Mouse (Mus musculus) spleen, postnatal 10 days (tissue): ENCODE measurements around the gene Grin3b.

Source experiments
- DNase-seq, 2 experiments: peaks; one replicate each; pipeline ENCODE4 v3.0.0; 2021 to 2022; ENCODE audit warnings: low spot score in 2 of 2

Gene Grin3b

DNA sequence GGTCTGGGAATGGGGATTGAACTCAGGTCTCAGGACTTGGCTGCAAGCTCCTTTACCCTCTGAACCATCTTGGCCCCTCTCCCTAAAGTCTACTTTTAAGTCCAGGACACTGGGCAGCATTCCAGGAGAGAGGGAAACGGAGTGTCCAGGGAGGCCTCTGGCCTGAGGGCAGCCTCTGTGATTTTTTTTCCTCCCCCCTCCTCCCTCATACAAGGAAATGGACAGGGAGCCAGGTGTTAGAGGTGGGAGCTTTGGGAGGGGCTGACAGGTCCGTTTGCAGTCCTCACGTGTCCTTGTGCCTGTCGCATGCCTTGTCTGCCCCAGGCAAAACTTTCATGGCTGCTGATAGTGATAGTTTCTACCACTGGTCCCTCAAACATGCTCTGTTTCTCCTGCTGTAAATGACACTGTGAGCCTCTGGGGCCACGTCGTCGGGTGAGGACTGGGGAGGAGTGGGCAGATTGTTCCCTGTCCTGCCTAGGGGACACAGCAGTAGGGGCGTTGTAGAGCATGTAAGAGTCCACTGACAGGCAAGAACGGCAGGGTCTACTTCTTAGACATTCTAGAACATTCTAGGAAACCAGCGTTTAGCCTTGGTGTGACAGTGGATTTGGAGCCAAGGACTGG lies 34.1 kb upstream of the Grin3b start:
- DNase-seq, result no peak

DNA sequence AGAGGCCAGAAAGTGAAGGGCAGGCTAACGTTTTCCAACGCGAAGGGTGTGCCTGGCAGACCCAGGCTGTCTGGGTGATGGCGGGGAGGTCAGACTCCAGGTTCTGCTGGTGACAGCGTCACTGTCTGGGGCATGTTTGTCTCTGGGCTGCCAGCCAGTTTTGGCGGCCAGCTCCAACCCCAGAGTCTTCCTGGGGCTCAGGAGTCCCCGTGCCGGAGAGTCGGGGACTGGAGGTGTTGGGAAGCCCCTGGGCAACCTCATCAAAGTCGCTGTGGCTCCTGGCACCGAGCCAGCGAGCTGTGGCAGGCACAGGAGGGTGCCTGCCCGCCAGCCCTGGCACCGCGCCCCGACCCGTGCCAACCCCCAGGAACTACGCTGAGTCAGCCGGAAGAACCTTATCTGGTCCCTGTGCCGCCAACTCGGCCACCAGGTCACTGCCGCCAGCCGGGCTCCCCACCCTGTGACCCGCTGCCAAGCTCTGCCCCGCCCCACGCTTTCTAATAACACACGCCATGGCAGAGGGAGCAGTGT lies 33.5 kb upstream of the Grin3b start:
- peak; percentile 89 to 92 for DNase-seq

DNA sequence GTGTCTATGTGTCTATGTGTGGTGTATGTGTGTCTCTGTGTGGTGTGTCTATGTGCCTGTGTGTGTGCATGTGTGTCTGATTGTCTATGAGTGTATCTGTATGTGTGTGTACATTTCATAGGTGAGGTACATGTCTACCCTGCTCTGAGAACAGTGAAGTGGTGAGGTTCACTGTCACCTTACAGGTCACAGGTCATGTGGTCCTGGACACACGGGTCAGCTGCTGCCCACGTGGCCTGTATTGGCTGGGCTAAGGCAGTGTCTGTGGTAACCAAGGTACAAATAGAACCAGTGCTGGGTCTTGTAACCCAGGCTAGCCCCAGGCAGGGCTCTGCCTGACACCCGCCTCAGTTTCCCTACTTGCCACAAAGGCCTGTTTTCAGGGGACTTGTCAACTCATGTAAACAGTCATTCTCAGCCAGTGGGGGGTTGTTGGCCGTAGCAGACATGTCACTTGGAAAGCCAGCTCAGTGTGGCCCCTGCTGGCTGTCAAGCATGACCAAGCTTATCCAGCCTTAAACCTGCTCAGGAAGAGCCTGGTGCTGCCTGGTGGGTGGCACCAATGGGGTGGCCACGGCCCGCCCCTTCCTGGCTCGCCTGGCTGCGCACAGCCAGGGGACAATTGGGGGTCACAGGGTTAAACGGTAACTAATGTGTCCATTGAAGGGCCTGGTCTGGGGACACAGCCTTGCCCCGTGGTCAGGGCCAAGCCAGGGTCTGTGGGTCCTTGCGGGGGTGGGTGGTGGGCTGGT lies 32.6 kb upstream of the Grin3b start:
- peak in 1 of 2 experiments; percentile 48 for DNase-seq

DNA sequence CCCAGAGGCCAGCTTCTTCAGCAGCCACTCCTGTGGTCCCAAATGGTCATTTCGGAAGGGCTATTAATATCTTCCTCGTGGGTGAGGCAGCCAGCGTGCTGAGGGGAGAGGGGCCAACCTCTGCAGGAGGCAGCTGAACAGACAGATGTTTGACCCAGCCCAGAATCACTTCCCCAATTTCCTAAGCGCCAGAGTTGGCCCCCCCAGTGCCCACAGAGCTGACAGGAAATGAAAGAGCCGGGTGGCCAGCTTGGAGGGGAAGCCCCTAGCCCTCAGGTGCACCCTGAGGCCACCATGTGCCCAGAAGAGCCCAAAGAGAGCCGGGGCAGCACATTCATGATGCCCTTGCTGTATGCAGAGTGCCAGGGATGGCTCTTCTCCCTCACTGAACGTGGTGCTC lies 29.8 kb upstream of the Grin3b start:
- peak in 1 of 2 experiments; percentile 82 for DNase-seq

DNA sequence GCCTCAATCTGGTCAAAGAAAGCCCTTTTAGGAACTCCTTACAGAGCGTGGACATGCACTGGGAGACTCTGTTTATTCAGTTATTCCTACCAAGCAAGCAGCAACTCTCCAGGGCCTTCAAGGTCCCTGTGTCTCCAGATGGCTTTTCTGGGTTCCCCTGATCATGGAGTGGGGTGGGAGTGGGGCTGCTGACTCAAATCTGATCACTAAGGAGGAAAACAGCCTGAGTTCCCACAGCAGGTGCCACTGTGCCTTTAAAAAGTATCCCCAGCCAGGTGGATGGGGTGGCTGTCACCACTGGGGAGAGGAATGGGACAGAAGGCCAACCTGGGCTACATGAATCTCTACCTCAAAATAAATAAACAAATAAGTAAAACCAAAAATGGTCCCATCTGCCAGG lies 27.5 kb upstream of the Grin3b start:
- no peak for DNase-seq

GRCm38 (mm10) chr10:79943471-79943901 lies 27.0 kb upstream of the Grin3b start:
- peak in 1 of 2 experiments; percentile 29 for DNase-seq

GRCm38 (mm10) chr10:79945507-79946234 lies 24.8 kb upstream of the Grin3b start:
- no peak for DNase-seq

- DNase-seq, result peak in 1 of 2 experiments; percentile 36
Observed at GRCm38 (mm10) chr10:79946752-79947322, 23.7 kb upstream of the Grin3b start.

- DNase-seq, result no peak
Observed at GRCm38 (mm10) chr10:79947502-79947901, 23.0 kb upstream of the Grin3b start.

- DNase-seq, result no peak
Observed at GRCm38 (mm10) chr10:79949873-79950272, 20.6 kb upstream of the Grin3b start.

DNA sequence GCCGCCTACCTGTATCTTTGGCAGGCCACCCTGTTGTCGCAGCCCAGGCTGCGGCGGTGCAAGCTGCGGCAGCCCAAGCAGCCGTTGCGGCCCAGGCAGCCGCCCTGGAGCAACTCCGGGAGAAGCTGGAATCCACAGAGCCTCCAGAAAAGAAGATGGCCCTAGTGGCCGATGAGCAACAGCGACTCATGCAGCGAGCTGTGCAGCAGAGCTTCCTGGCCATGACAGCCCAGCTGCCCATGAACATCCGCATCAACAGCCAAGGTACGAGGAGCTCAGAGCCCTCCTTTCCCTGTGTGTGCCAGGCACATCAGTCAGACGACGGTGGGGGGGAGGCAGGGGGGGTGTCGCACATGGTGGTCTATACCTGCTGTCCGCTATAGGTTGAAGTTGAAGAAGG lies 19.9 kb upstream of the Grin3b start:
- DNase-seq, result no peak

DNA sequence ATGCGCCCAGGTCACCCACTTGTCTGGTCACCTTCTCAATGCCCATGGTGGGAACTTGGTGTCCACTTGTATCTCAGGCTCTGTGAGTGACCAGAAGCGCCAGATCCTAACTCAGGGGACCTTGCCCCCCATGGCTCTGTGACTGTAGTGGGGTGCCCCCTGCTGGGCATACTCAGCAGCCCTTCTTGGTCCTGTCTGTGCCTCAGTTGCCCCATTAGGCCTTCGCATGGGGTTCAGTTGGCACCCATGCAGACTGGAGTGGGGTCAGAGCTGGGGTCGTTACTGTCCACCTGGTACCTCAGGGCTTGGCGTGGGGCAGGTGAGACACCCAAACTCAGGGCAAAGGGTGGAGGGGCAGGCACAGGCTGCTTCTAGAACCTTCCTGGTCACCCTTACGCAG lies 16.6 kb upstream of the Grin3b start:
- peak in 1 of 2 experiments; percentile 66 for DNase-seq

GRCm38 (mm10) chr10:79955691-79956090 lies 14.8 kb upstream of the Grin3b start:
- no peak for DNase-seq

DNA sequence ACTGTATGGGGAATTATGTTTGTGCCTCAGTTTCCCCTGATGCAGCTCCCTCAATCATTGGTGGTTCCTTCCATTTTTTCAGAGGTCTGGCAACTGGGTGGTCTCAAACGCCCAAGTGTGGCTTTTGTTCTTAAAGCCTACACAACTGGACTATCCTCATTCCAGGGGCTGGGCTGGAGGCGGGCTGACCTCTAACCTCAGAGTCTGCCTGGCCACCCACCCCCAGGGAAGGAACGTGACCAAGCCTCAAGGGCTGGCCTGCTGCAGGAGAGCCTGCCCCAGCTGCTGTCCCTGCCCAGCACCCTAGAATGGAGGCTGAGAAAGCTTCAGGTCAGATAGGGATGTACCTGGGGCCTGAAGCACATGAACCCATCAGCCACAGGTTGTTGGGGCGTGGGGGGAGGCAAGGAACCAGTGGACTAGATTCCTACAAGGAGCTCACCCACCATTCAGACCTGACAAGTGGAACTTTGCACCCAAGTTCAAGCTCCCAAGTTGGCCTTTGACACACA lies 13.8 kb upstream of the Grin3b start:
- no peak for DNase-seq

- DNase-seq, result peak; percentile 82 to 91
Observed at GRCm38 (mm10) chr10:79958140-79958816, 12.2 kb upstream of the Grin3b start.

DNA sequence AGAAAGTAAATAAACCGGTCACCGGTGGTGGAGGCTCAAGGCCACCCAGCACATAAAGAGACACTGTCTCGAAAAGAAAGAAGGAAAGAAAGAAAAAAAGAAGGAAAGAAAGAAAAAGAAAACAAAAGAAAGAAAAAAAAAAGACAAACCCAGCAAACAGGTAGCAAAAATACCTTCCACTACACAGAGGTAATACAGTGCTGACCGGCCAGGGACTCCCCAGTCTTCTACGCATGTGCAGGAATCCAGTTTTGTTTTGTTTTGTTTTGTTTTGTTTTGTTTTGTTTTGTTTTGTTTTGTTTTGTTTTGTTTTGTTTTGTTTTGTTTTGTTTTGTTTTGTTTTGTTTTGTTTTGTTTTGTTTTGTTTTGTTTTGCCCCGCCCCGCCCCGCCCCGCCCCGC lies 11.1 kb upstream of the Grin3b start:
- DNase-seq, result peak in 1 of 2 experiments; percentile 59

DNA sequence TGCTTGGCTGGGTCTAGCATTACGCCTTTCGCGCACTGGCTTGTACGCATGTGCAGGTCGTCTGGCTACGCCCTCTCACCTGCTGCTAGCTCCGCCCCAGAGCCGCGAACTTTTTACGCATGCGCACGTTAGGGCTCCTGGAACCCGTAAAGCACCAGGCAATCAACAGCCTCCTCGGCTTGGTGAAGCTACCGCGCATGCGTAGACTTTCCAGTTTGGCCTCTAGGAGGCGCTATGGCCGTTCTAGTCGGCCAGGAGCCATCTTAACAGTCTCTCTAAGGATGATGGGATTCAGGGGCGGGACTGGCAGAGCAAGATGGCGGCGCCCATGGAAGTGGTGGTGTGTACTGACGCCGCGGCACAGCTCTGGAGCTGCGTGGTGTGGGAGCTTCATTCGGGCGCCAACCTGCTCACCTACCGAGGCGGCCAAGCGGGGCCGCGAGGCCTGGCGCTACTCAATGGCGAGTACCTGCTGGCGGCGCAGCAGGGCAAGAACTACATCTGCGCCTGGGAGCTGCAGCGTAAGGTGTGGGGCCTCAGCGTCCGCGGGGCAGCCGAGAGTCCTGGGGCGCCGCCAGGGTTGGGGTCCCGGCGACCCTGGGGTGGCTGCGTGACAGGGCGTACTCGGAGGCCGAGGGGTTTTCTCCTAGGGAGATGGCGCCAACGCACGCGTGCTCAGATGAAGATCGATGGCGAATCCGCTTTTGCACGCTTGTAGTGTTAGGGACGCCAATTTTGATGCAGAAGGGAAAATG lies 10.5 kb upstream of the Grin3b start, which contains the start of gene Wdr18:
TSS of gene Wdr18 (plus strand) at position 306 of the 755 bp plus-strand sequence.
- peak; percentile 99 to 100 for DNase-seq

DNA sequence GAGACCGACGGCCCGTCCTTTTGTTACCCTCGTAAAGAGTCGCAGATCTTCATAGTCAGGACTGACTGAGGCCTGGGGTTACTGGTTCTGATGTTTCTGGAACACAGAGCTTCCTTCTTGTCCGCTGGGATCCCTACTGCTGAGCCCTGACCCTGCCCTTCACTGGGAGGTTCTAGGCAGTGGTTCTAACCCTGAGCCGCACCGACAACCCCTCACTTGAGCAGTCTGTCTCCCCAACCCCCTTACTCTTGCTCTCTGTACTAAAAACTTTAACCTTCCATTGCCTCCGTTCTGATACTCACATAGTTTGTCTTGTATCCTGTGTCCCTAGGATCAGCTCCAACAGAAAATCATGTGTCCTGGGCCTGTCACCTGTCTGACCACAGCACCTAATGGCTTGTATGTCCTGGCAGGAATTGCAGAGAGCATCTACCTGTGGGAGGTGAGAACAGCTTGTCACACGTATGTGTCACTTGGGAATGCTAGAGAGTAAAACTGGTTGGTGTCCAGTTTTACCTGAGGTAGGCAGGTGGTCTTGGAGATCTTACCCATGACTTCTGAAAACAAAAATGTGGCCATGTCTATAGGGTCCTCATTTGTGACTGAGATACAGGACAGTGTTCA lies 9.7 kb upstream of the Grin3b start:
- DNase-seq, result no peak

DNA sequence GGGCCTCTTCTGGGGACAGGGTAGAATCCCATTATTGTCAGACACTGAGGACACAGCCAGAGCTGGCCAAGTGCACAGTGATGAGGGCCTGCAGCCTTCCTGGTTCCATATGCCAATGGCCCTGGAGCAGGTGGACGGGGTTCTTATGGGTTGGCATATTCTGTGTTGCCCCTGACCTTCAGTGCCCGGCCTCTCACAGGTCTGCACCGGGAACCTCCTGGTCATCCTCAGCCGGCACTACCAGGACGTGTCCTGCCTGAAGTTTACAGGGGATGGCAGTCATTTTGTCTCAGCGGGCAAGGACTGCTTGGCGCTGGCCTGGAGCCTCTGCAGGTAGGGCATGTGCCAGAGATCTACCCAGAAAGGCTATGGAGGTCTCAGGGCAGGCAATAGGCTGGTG lies 5.8 kb upstream of the Grin3b start:
- DNase-seq, result no peak

- no peak for DNase-seq
Observed at GRCm38 (mm10) chr10:79965325-79965724, 5.2 kb upstream of the Grin3b start.
